Mouse (Mus musculus) heart, adult 2 months (tissue): Measurements from ENCODE around the gene Pxylp1.

Experiments
- CTCF ChIP-seq: fragments of 200-600 bp; IDR thresholded peaks from 2 replicates; pipeline ENCODE4 v1.8.1; 2022; ENCODE audit warnings: antibody characterized with exemption, mild to moderate bottlenecking, moderate library complexity
- EP300 ChIP-seq: fragments of 200-500 bp; IDR thresholded peaks from 2 replicates; pipeline ENCODE4 v1.6.1; 2011; ENCODE audit warnings: low read depth, low read length, control low read depth; ENCODE audit not compliant: insufficient read depth
- POLR2A ChIP-seq: fragments of 200-500 bp; IDR thresholded peaks from 2 replicates; pipeline ENCODE4 v1.6.1; 2011; ENCODE audit warnings: mild to moderate bottlenecking, low read depth, low read length, control low read depth; ENCODE audit not compliant: insufficient read depth

DNA sequence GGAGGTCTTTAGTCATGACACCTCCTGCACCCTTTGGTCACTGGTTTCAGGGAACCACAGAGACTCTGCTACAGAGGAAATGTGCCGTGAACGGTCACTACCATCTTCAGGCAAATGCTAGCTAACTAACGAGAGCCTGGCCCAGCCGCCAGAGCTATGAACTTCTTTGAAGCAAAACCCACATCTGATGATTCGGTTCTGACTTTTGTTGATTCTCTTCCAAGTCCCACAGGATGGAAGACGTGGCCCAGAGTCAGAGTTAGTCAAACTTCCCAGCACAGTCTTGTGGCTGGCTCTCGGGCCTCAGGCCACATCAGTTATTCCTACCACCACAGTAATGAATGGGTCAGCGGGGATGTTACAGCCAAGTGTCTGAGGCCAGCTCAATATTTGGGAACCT lies 46.1 kb downstream of the Pxylp1 start:
- TF ChIP-seq POLR2A (no peak), EP300 (no peak), CTCF (no peak)
